Mouse (Mus musculus) limb, embryonic 10.5 days (tissue): Measurements from ENCODE around the gene Adh1. TPM values are rescaled to one million over a fixed set of nuclear protein-coding genes. Genes with fewer than 3 reads are reported as not detected.

Source experiments
- DNase-seq: peaks from one replicate; pipeline ENCODE4 v3.0.0-alpha.2; 2017; ENCODE audit warnings: low spot score
- H3K27ac ChIP-seq: fragments of 300-500 bp; sonication (generic); 2 replicates; pipeline ENCODE4 v1.5.1; 2016; ENCODE audit warnings: mild to moderate bottlenecking
- H3K27me3 ChIP-seq: fragments of 300-500 bp; sonication (generic); 2 replicates; pipeline ENCODE4 v1.6.1; 2016; ENCODE audit warnings: low read depth, mild to moderate bottlenecking; ENCODE audit not compliant: poor library complexity, severe bottlenecking
- H3K36me3 ChIP-seq: fragments of 300-500 bp; sonication (generic); 2 replicates; pipeline ENCODE4 v1.6.1; 2016; ENCODE audit warnings: mild to moderate bottlenecking, moderate library complexity
- H3K4me1 ChIP-seq: fragments of 300-500 bp; sonication (generic); 2 replicates; pipeline ENCODE4 v1.6.1; 2016
- H3K4me3 ChIP-seq: fragments of 300-500 bp; sonication (generic); 2 replicates; pipeline ENCODE4 v1.5.1; 2016; ENCODE audit warnings: mild to moderate bottlenecking, moderate library complexity
- H3K9me3 ChIP-seq: fragments of 300-500 bp; sonication (generic); replicated peaks from 2 replicates; pipeline ENCODE4 v1.6.1; 2016; ENCODE audit warnings: mild to moderate bottlenecking
- WGBS: fragments of 180-500 bp; shearing (Covaris S2); methylation state at CpG from one replicate; pipeline ENCODE4 v1.1.7; 2016; 5-methylcytosine and 5-hydroxymethylcytosine counted together
- polyA plus RNA-seq: library from polyadenylated mRNA; unstranded; fragments of >200 nt; fragmentation: Nextera tagmentation; extraction: Ambion mirVana; gene quantifications from 2 replicates; pipeline ENCODE4 v1.2.1, GENCODE M21; 2016

The Adh1 gene
- polyA plus RNA-seq, 1 experiment from 2014 or later, result 3.3 TPM

DNA sequence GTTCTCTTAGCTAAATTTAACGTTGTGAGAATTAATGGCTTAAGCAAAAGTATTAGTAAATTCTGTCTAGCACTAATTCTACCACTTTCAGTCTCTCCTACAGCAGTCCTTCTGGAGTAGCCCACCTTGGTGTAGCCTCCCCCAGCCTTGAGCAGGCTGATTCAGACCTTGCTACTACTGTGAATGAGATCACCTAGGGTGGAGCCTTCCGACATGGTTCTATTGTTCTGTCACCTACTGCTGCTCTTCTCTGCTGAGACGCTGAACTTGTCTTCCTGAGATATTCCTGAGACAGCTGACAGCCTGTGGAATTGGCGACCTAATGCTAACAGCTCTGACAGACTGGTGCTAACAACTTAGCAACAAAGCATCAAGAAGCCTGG is 43.7 kb downstream of the Adh1 start:
- no peak for DNase-seq
- Histone ChIP-seq H3K4me3 (no peak overlapping the region), H3K4me1 (peaks cover 43% of the 10 kb centered on the region), H3K36me3 (no peaks in the 10 kb centered on the region), H3K27ac (no peak overlapping the region), H3K27me3 (no peaks in the 10 kb centered on the region), H3K9me3 (no peaks in the 10 kb centered on the region)
- WGBS, result 35% methylated on average over 4 of the region's 4 CpGs

- Histone ChIP-seq H3K27me3 (no peaks in the 10 kb centered on the region), H3K36me3 (no peaks in the 10 kb centered on the region), H3K4me1 (peaks cover 43% of the 10 kb centered on the region), H3K4me3 (no peak overlapping the region), H3K27ac (no peak overlapping the region), H3K9me3 (no peaks in the 10 kb centered on the region)
- 47% methylated on average over 10 of the region's 10 CpGs for WGBS
- no peak for DNase-seq
These were observed 44.9 kb downstream of the Adh1 start for GRCm38 (mm10) chr3:138305486-138306289.

GRCm38 (mm10) chr3:138306290-138306683 is 45.5 kb downstream of the Adh1 start:
- H3K9me3 ChIP-seq, result no peaks in the 10 kb centered on the region
- H3K36me3 ChIP-seq, result no peaks in the 10 kb centered on the region
- 26% methylated on average over 8 of the region's 8 CpGs for WGBS
- no peak overlapping the region for H3K27ac ChIP-seq
- H3K4me3 ChIP-seq, result no peak overlapping the region
- no peaks in the 10 kb centered on the region for H3K27me3 ChIP-seq
- H3K4me1 ChIP-seq, result peaks cover 43% of the 10 kb centered on the region
- no peak for DNase-seq

- 90% methylated on average over 8 of the region's 8 CpGs for WGBS
- no peaks in the 10 kb centered on the region for H3K36me3 ChIP-seq
- no peak overlapping the region for H3K27ac ChIP-seq
- DNase-seq, result no peak
- no peaks in the 10 kb centered on the region for H3K27me3 ChIP-seq
- no peak overlapping the region for H3K4me3 ChIP-seq
- H3K9me3 ChIP-seq, result no peaks in the 10 kb centered on the region
- peaks cover 15% of the 10 kb centered on the region for H3K4me1 ChIP-seq
These were observed 49.1 kb downstream of the Adh1 start for GRCm38 (mm10) chr3:138309910-138310309.

- H3K27ac ChIP-seq, result no peak overlapping the region
- no peaks in the 10 kb centered on the region for H3K36me3 ChIP-seq
- WGBS, result 87% methylated on average over 6 of the region's 6 CpGs
- H3K4me3 ChIP-seq, result no peak overlapping the region
- peaks cover 5% of the 10 kb centered on the region; the same call in 1 of the 2 replicates for H3K4me1 ChIP-seq
- no peaks in the 10 kb centered on the region for H3K9me3 ChIP-seq
- DNase-seq, result no peak
- H3K27me3 ChIP-seq, result no peaks in the 10 kb centered on the region
These were observed 50.2 kb downstream of the Adh1 start for GRCm38 (mm10) chr3:138311015-138311414.

DNA sequence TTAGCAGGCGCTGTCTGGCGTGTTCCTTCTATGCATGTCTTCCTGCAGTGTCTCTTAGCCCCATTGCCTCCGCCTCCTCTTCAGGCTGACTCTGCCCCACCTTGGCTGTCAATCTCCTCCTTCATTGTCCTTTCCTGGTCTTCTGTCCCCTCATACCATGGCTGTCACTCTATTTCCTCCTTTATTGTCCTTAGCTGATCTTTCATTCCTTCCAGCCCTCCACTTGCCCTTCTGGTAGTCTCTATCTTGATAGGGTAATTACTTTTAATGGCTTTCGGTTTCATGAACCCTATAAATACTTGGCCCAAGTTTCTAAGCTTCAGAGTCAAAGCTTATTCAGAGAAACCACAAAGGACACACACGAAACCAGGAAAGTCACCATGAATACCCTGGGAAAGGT is 52.2 kb downstream of the Adh1 start, which contains the start of gene Adh6a:
Gene Adh6a, plus strand, starts transcription at position 322 of the 400 bp plus-strand sequence.
- Histone ChIP-seq H3K4me1 (no peaks in the 10 kb centered on the region), H3K27ac (no peak within 1 kb of the TSS), H3K4me3 (no peak within 1 kb of the TSS), H3K27me3 (no peaks in the 10 kb centered on the region), H3K9me3 (no peaks in the 10 kb centered on the region), H3K36me3 (no peaks in the 10 kb centered on the region)
- WGBS, result 88% methylated on average over 5 of the region's 5 CpGs
- no peak for DNase-seq

GRCm38 (mm10) chr3:138316908-138317472 is 56.2 kb downstream of the Adh1 start:
- Histone ChIP-seq H3K27me3 (no peaks in the 10 kb centered on the region), H3K36me3 (no peaks in the 10 kb centered on the region), H3K9me3 (no peaks in the 10 kb centered on the region), H3K4me1 (no peaks in the 10 kb centered on the region), H3K4me3 (no peak overlapping the region), H3K27ac (no peak overlapping the region)
- WGBS, result 95% methylated on average over 2 of the region's 2 CpGs
- no peak for DNase-seq

DNA sequence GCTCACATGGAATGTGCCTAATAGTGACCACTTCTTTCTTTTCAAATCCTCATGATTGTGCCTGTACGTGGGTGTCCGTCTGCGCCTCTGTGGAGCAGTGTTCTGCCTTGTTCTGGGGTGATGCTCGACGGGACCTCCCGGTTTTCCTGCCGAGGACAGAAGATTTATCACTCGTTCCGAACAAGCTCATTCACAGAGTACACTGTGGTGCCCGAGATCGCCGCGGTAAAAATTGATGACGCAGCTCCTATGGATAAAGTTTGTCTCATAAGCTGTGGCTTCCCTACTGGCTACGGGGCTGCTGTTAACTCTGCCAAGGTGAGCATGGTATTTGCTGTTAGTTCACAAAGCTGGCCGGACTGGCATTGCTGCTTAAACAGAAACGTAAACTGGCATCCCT is 64.2 kb downstream of the Adh1 start:
- no peaks in the 10 kb centered on the region for H3K27me3 ChIP-seq
- H3K4me3 ChIP-seq, result no peak overlapping the region
- no peak overlapping the region for H3K27ac ChIP-seq
- WGBS, result 95% methylated on average over 17 of the region's 17 CpGs
- H3K36me3 ChIP-seq, result no peaks in the 10 kb centered on the region
- H3K9me3 ChIP-seq, result no peaks in the 10 kb centered on the region
- no peaks in the 10 kb centered on the region for H3K4me1 ChIP-seq
- no peak for DNase-seq

DNA sequence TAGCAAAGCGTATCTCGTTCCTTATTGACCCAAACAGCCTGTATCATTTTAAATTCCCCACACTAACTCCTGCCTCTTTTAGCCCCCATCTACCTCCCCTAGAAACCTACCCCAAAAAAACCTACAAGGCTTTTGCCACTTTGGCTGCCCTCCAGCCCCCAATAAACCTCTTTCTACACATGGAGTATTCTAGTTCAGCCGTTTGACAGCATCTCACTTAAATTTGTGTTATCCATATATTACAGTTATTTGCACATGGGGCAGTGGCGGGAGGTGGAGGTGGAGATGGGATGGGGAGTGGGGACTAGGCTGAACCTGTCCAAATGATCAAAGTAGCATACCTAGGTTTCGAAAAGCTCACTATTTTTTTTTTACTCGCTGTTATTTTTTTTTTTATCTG is 64.7 kb downstream of the Adh1 start:
- WGBS, result 94% methylated on average over 6 of the region's 6 CpGs
- H3K9me3 ChIP-seq, result no peaks in the 10 kb centered on the region
- no peaks in the 10 kb centered on the region for H3K4me1 ChIP-seq
- no peaks in the 10 kb centered on the region for H3K36me3 ChIP-seq
- no peak overlapping the region for H3K4me3 ChIP-seq
- no peak overlapping the region for H3K27ac ChIP-seq
- no peaks in the 10 kb centered on the region for H3K27me3 ChIP-seq
- DNase-seq, result peak; percentile 3

GRCm38 (mm10) chr3:138333910-138334309 is 73.1 kb downstream of the Adh1 start:
- no peak overlapping the region for H3K27ac ChIP-seq
- WGBS, result 87% methylated on average over 8 of the region's 8 CpGs

GRCm38 (mm10) chr3:138334320-138334719 is 73.5 kb downstream of the Adh1 start:
- 0 out of 2 replicates have a peak, but pooled peaks cover 3% of the 10 kb centered on the region for H3K4me1 ChIP-seq
- H3K27ac ChIP-seq, result no peak overlapping the region
- no peaks in the 10 kb centered on the region for H3K27me3 ChIP-seq
- H3K9me3 ChIP-seq, result no peaks in the 10 kb centered on the region
- WGBS, result 61% methylated on average over 4 of the region's 4 CpGs
- no peak for DNase-seq
- H3K36me3 ChIP-seq, result no peaks in the 10 kb centered on the region
- H3K4me3 ChIP-seq, result no peak overlapping the region

More at GRCm38 (mm10) chr3:138333910-138334309, 73.1 kb downstream of the Adh1 start:
- no peaks in the 10 kb centered on the region for H3K36me3 ChIP-seq
- H3K9me3 ChIP-seq, result no peaks in the 10 kb centered on the region
- DNase-seq, result no peak
- no peak overlapping the region for H3K4me3 ChIP-seq
- no peaks in the 10 kb centered on the region for H3K27me3 ChIP-seq
- H3K4me1 ChIP-seq, result 0 out of 2 replicates have a peak, but pooled peaks cover 3% of the 10 kb centered on the region

GRCm38 (mm10) chr3:138335566-138335965 is 74.8 kb downstream of the Adh1 start:
- WGBS, result 93% methylated on average over 1 of the region's 1 CpGs

DNA sequence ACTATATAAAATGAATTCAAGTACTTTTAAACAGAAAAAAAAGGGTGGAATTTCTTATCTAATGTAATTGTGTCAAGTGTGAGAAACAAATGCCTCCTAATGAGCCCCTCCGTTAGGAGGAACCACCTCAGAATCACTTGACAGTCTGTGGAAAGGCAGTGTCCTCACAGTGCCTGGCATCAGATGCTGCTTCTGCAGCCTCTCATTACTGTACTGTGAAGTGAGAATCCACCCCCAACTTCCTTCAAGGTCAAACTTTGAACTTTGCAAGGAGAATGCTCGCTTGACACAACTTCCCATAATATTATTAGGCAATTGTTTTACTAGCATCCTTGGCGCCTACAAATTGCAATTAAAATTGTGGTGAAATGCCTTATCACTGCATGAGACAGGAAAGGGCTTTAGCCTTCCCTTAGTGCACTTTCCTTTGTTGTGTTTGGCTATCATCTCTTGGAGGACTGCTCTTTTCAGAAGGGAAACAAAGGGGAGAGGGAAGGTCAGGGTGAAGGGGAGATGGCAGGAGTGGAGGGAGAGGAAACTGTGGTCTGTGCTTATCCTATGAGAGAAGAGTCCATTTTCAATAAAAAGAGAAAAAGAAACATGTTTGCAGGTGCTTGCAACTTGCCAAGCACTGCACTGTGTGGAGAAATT is 75.4 kb downstream of the Adh1 start:
- H3K36me3 ChIP-seq, result no peaks in the 10 kb centered on the region
- H3K9me3 ChIP-seq, result no peaks in the 10 kb centered on the region
- H3K4me3 ChIP-seq, result no peak overlapping the region
- H3K27me3 ChIP-seq, result no peaks in the 10 kb centered on the region
- WGBS, result 63% methylated on average over 3 of the region's 3 CpGs
- 0 out of 2 replicates have a peak, but pooled peaks cover 3% of the 10 kb centered on the region for H3K4me1 ChIP-seq
- no peak for DNase-seq
- no peak overlapping the region for H3K27ac ChIP-seq

More at GRCm38 (mm10) chr3:138335566-138335965, 74.8 kb downstream of the Adh1 start:
- Histone ChIP-seq H3K4me3 (no peak overlapping the region), H3K36me3 (no peaks in the 10 kb centered on the region), H3K27me3 (no peaks in the 10 kb centered on the region), H3K4me1 (0 out of 2 replicates have a peak, but pooled peaks cover 3% of the 10 kb centered on the region), H3K27ac (no peak overlapping the region), H3K9me3 (no peaks in the 10 kb centered on the region)
- no peak for DNase-seq
